Mouse (Mus musculus) heart, adult 2 months (tissue): Measurements from ENCODE around the gene Gpr137.

Experiments used
- CTCF ChIP-seq: fragments of 200-600 bp; IDR thresholded peaks from 2 replicates; pipeline ENCODE4 v1.8.1; 2022; ENCODE audit warnings: antibody characterized with exemption, mild to moderate bottlenecking, moderate library complexity
- POLR2A ChIP-seq: fragments of 200-500 bp; IDR thresholded peaks from 2 replicates; pipeline ENCODE4 v1.6.1; 2011; ENCODE audit warnings: mild to moderate bottlenecking, low read depth, low read length, control low read depth; ENCODE audit not compliant: insufficient read depth

GRCm38 (mm10) chr19:6905498-6906159, 36.7 kb downstream of the Gpr137 start:
- TF ChIP-seq CTCF = no peak
- no peak for TF ChIP-seq POLR2A
